Mouse (Mus musculus) layer of hippocampus, postnatal 25 days (tissue): Measurements from ENCODE around the gene Zbtb20. TPM values are rescaled to one million over a fixed set of nuclear protein-coding genes. Genes with fewer than 3 reads are reported as not detected.

Experiments
- DNase-seq, 2 experiments: peaks; one replicate each; pipeline ENCODE4 v3.0.0; 2022; ENCODE audit warnings: mixed read lengths in 2 of 2, low spot score in 1 of 2; ENCODE audit errors: extremely low spot score in 1 of 2
- total RNA-seq, 2 experiments: library from RNA; stranded (reverse); gene quantifications; 2 replicates each; pipeline ENCODE4 v1.2.3; 2021

Gene Zbtb20
- total RNA-seq, 2 experiments from 2014 or later, result 251 to 334 TPM

GRCm38 (mm10) chr16:43428955-43429354 is 553.3 kb downstream of the Zbtb20 start:
- DNase-seq, result no peak

GRCm38 (mm10) chr16:43430030-43430429 is 554.3 kb downstream of the Zbtb20 start:
- DNase-seq, result no peak

GRCm38 (mm10) chr16:43431514-43432371 is 556.1 kb downstream of the Zbtb20 start:
- no peak for DNase-seq

- DNase-seq, result no peak
Measured at GRCm38 (mm10) chr16:43434941-43435340, 559.3 kb downstream of the Zbtb20 start.

- DNase-seq, result no peak
Measured at GRCm38 (mm10) chr16:43438878-43439371, 563.2 kb downstream of the Zbtb20 start.

GRCm38 (mm10) chr16:43441392-43441791 is 565.7 kb downstream of the Zbtb20 start:
- DNase-seq, result no peak

- DNase-seq, result no peak
Measured at GRCm38 (mm10) chr16:43443034-43443433, 567.4 kb downstream of the Zbtb20 start.

- no peak for DNase-seq
Measured at GRCm38 (mm10) chr16:43448141-43448981, 572.7 kb downstream of the Zbtb20 start.

- no peak for DNase-seq
Measured at GRCm38 (mm10) chr16:43454370-43454934, 578.8 kb downstream of the Zbtb20 start.

- DNase-seq, result no peak
Measured at GRCm38 (mm10) chr16:43456446-43457172, 580.9 kb downstream of the Zbtb20 start.

- DNase-seq, result no peak
Measured at GRCm38 (mm10) chr16:43457814-43458213, 582.1 kb downstream of the Zbtb20 start.

- no peak for DNase-seq
Measured at GRCm38 (mm10) chr16:43458726-43459223, 583.1 kb downstream of the Zbtb20 start.

- DNase-seq, result no peak
Measured at GRCm38 (mm10) chr16:43461745-43462378, 586.2 kb downstream of the Zbtb20 start.

GRCm38 (mm10) chr16:43462470-43463455 is 587.1 kb downstream of the Zbtb20 start:
- DNase-seq, result no peak

- no peak for DNase-seq
Measured at GRCm38 (mm10) chr16:43463684-43464475, 588.2 kb downstream of the Zbtb20 start.

- no peak for DNase-seq
Measured at GRCm38 (mm10) chr16:43464476-43465080, 588.9 kb downstream of the Zbtb20 start.

GRCm38 (mm10) chr16:43465368-43465839 is 589.7 kb downstream of the Zbtb20 start:
- no peak for DNase-seq
